Mouse (Mus musculus) cortical plate, adult 2 months (tissue): ENCODE measurements around the gene Mpc1.

Source experiments
- CTCF ChIP-seq: fragments of 200-500 bp; IDR thresholded peaks from 2 replicates; pipeline ENCODE4 v1.5.1; 2011; ENCODE audit warnings: mild to moderate bottlenecking, control low read depth, low read length; ENCODE audit not compliant: insufficient read depth; ENCODE audit errors: extremely low read depth
- POLR2A ChIP-seq: fragments of 200-500 bp; IDR thresholded peaks from 2 replicates; pipeline ENCODE4 v1.6.1; 2011; ENCODE audit warnings: mild to moderate bottlenecking, low read length, control low read depth; ENCODE audit not compliant: insufficient read depth; ENCODE audit errors: extremely low read depth

DNA sequence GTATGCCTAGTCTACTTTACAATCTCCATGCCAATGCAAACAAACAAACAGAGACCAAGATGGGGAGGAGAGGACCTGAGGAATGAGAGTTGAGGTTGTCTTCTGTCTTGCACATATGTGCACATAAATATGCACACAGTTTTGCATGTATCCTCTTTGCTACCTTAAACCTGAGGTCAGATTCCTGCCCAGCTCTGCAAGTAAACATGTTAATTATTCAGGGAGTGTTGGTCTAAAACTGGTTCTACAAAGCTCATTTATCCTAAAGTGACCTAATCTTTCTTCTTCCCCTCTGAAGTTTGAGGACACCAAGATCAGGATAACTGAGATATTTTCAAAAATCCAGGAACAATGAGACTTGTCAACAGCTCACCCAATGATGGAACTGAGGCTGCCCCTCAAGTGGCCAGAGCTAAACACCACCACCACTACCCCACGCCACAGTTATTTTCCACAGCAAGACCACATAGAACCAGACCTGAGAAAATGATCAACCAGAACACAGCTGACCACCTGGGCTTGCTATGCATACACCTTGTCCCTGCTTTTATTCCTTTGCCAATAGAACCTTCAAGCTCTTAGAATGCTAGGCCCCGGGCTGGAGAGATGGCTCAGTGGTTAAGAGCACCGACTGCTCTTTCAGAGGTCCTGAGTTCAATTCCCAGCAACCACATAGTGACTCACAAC, 7.4 kb downstream of the Mpc1 start:
- no peak for TF ChIP-seq CTCF
- no peak for TF ChIP-seq POLR2A
